Mouse (Mus musculus): ENCODE results near the gene Ldb2. TPM values are rescaled to one million over a fixed set of nuclear protein-coding genes. Genes with fewer than 3 reads are reported as not detected.

The Ldb2 gene
- polyA plus RNA-seq, 1 experiment = not detected

DNA sequence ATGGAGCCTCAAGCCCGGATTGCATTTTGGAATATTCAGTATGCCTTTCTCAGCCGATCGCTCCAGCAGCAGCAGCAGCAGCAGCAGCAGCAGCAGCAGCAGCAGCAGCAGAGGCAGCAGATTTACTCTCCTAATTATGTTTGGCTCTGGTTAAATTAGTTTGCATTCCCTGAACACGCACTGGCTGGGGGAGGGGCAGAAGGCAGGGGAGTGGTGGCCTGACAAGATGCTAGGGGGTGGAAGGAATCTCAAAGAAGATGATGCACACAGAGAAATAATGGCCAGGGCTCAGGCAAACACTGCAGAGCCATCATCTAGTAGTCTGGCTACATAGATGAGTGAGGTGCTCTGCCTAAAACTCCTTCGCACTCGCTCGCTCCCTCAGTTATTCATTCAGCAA, 102.9 kb downstream of the Ldb2 start:
- no peak for TF ChIP-seq POLR2A (IDR thresholded peaks at IDR 0.05; ENCODE audit: borderline replicate concordance, low read depth, low read length)
- TF ChIP-seq CTCF (IDR thresholded peaks at IDR 0.05; ENCODE audit: low read depth, low read length) = no peak

DNA sequence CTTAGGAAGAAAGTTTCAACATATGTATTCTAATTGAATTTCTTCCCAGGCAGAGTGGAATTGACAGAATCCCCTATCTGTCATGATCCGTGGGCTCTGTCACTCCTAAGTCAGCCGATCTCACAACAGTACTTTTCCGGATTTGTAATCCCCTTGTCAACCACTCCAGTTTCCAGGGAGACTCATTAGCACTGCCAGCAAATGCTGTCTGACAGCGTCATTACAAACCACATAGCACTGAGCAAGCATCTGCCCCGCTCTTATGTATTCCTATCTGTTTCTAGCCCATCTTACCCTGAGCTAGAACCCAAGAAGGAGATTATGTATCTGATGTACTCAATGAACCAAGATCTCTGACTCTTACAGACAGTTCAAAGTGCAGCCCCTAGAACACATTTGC, 105.8 kb downstream of the Ldb2 start:
- H3K27ac ChIP-seq (ENCODE audit: insufficient read depth, low read depth, low read length) = no peak overlapping the region
- H3K4me3 ChIP-seq (ENCODE audit: insufficient read depth, low read length) = no peak overlapping the region
- TF ChIP-seq CTCF (IDR thresholded peaks at IDR 0.05; ENCODE audit: low read depth, low read length) = no peak
- no peak for TF ChIP-seq POLR2A (IDR thresholded peaks at IDR 0.05; ENCODE audit: borderline replicate concordance, low read depth, low read length)
- no peaks in the 10 kb centered on the region for H3K4me1 ChIP-seq (ENCODE audit: control insufficient read depth, insufficient read depth, low read length)

More for the DNA sequence above, 102.9 kb downstream of the Ldb2 start:
- H3K4me3 ChIP-seq (ENCODE audit: insufficient read depth, low read length) = no peak overlapping the region
- no peak overlapping the region for H3K27ac ChIP-seq (ENCODE audit: insufficient read depth, low read depth, low read length)
- H3K4me1 ChIP-seq (ENCODE audit: control insufficient read depth, insufficient read depth, low read length) = no peaks in the 10 kb centered on the region

DNA sequence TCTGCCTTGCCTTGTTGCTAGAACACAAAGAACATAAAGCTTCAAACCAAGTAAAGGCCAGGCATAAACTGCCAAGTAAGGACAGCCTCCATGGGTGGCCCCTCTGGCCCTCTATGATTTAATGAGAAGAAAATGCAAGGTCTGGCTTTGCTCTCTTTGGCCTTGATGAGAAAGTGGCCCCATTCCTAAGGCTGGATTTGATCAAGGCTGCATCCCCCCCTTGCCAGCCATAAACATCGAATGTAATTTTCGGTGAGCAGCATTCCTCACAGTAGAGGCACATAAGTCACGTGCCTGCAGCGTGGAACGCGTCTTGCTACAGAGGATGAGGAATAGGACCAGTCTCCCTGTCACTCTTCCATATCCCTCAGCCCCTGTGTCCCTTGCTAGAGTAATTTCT, 113.1 kb downstream of the Ldb2 start:
- Histone ChIP-seq H3K27ac (ENCODE audit: insufficient read depth, low read depth, low read length) (no peak overlapping the region), H3K4me3 (ENCODE audit: insufficient read depth, low read length) (no peak overlapping the region), H3K4me1 (ENCODE audit: control insufficient read depth, insufficient read depth, low read length) (no peaks in the 10 kb centered on the region)
- TF ChIP-seq CTCF (IDR thresholded peaks at IDR 0.05; ENCODE audit: low read depth, low read length) (no peak), POLR2A (IDR thresholded peaks at IDR 0.05; ENCODE audit: borderline replicate concordance, low read depth, low read length) (no peak)

DNA sequence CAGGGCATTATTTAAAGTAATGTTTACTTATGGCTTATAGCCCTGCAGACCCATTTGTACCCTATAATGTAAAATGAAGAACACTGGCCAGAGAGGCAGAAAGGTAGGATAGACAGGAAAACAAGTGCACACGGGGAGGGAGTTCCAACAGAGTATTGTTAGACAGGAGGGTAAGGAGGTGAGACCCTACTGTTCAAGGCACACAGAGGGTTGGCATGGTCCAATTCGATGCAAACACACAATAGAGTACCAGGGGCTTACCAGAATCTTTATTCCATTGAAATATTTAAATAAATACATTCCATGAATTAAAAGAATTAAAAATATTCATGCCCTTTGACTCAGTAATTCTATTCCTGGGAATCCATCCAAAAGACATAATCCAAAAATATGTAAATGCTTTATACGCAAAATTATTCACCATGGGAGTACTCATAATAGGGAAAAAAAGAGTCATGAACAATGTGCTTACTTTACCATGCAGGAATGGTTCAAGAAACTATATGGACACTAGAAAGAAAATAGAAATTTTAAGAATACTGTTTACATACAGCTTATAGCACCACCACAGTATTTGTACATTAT, 118.3 kb downstream of the Ldb2 start:
- Histone ChIP-seq H3K27ac (ENCODE audit: insufficient read depth, low read depth, low read length) (no peak overlapping the region), H3K4me1 (ENCODE audit: control insufficient read depth, insufficient read depth, low read length) (no peaks in the 10 kb centered on the region), H3K4me3 (ENCODE audit: insufficient read depth, low read length) (no peak overlapping the region)
- TF ChIP-seq CTCF (IDR thresholded peaks at IDR 0.05; ENCODE audit: low read depth, low read length) (no peak), POLR2A (IDR thresholded peaks at IDR 0.05; ENCODE audit: borderline replicate concordance, low read depth, low read length) (no peak)

DNA sequence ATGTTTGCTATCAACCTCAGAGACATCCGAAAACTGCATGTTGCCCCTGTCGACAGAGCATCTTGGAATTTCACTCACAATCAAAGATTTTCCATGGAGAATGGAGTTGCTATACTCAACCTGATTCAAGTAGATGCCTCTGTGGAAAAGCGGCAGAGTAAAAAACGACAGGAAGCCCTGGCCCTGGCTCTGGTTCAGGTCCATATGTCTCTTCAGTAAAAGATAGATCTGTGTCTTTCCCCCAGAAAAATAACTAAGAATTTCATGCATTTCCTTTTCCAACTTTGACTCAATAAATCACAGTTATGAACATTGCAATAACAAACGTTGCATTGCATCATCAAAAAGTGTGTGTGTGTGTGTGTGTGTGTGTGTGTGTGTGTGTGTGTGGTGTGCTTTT, 121.7 kb downstream of the Ldb2 start:
- no peak for TF ChIP-seq CTCF (IDR thresholded peaks at IDR 0.05; ENCODE audit: low read depth, low read length)
- no peak for TF ChIP-seq POLR2A (IDR thresholded peaks at IDR 0.05; ENCODE audit: borderline replicate concordance, low read depth, low read length)
- Histone ChIP-seq H3K4me3 (ENCODE audit: insufficient read depth, low read length) (no peak overlapping the region), H3K27ac (ENCODE audit: insufficient read depth, low read depth, low read length) (no peak overlapping the region), H3K4me1 (ENCODE audit: control insufficient read depth, insufficient read depth, low read length) (no peaks in the 10 kb centered on the region)

DNA sequence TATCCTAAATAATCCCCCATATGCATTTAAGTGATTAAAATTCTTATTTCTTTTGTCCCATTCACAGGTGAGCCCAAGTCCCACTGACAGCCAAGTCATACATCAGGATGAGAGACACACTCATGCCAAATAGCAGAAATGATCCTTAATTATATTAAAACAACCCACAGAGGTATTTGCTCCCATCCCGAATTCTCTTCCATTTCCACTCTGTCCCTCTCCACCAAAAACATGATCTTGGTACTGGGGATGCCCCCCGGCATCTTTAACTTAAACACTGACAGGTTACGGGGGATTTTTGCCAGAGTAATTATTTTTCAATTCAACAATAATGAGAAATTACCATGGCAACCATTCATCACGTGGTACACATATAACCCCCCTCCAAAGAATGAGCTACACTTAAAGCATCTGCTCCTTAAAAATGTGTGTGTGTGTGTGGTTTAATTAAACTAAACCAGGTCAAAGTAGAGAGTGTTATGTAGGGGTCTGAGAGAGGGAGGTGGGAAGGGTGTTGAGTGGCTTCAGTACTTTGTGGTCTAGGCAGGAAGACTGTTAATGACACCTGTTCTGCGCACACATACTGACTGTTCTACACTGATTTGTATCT, 123.2 kb downstream of the Ldb2 start:
- no peak overlapping the region for H3K4me3 ChIP-seq (ENCODE audit: insufficient read depth, low read length)
- H3K27ac ChIP-seq (ENCODE audit: insufficient read depth, low read depth, low read length) = no peak overlapping the region
- no peaks in the 10 kb centered on the region for H3K4me1 ChIP-seq (ENCODE audit: control insufficient read depth, insufficient read depth, low read length)
- TF ChIP-seq POLR2A (IDR thresholded peaks at IDR 0.05; ENCODE audit: borderline replicate concordance, low read depth, low read length) (no peak), CTCF (IDR thresholded peaks at IDR 0.05; ENCODE audit: low read depth, low read length) (no peak)

DNA sequence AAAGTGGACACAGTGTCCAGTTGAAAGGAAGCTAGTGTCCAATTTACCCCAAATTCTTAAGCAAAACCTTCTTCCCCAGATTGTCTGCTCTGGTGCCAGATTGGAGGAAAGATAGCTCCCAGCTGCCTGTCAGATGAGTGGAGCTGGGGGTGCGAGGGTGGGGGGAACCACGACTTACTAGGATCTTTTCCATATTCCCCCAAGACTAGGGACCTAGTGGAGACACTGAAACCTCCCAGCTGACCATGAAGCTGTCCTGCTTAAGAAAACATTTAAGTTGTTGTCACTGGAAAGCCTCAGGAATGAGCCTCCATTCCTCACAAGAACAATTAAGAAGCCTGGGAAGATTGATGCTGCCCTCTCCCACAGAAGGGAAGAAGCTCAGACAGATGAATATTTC, 129.1 kb downstream of the Ldb2 start:
- H3K4me1 ChIP-seq (ENCODE audit: control insufficient read depth, insufficient read depth, low read length) = no peaks in the 10 kb centered on the region
- no peak overlapping the region for H3K4me3 ChIP-seq (ENCODE audit: insufficient read depth, low read length)
- TF ChIP-seq POLR2A (IDR thresholded peaks at IDR 0.05; ENCODE audit: borderline replicate concordance, low read depth, low read length) (no peak), CTCF (IDR thresholded peaks at IDR 0.05; ENCODE audit: low read depth, low read length) (no peak)
- H3K27ac ChIP-seq (ENCODE audit: insufficient read depth, low read depth, low read length) = no peak overlapping the region

DNA sequence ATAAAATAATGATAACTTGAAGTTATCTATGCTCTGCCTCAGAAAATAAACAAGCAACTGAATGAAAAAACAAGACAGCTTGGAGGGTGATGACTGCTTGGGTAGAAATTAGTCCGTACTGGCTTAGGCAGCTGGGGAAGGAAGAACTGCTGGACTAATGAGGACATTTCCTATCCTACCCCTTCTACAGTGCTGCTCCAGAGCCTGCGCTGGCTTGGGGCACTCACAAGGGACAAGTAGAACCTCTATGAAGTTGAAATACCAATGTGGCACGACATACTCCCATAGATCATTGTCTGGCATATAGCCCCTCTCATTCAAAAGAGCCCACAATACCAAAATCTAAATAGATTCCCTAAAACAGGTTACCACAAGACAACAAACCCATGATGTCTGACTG, 131.6 kb downstream of the Ldb2 start:
- no peak for TF ChIP-seq CTCF (IDR thresholded peaks at IDR 0.05; ENCODE audit: low read depth, low read length)
- no peak for TF ChIP-seq POLR2A (IDR thresholded peaks at IDR 0.05; ENCODE audit: borderline replicate concordance, low read depth, low read length)
- H3K4me1 ChIP-seq (ENCODE audit: control insufficient read depth, insufficient read depth, low read length) = no peaks in the 10 kb centered on the region
- no peak overlapping the region for H3K4me3 ChIP-seq (ENCODE audit: insufficient read depth, low read length)
- no peak overlapping the region for H3K27ac ChIP-seq (ENCODE audit: insufficient read depth, low read depth, low read length)

DNA sequence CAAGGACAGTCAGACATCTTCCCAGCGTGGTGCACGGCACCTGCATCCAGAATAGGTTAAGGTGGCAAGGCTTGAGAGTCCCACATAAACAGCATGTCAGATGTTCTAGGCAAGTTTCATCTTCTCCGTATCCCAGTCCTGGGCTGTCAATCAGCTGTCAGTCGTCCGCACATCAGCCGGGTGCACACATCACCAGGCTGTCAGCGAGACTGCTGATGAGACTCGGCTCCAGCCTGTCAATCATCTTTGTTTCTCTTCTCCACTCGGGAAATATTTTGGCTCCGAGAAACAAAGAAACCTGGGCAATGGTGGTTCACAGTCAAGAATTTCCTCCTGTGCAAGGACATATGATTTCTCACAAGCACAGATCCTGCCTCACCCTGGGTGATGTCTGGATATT, 132.1 kb downstream of the Ldb2 start:
- no peak for TF ChIP-seq CTCF (IDR thresholded peaks at IDR 0.05; ENCODE audit: low read depth, low read length)
- TF ChIP-seq POLR2A (IDR thresholded peaks at IDR 0.05; ENCODE audit: borderline replicate concordance, low read depth, low read length) = no peak
- Histone ChIP-seq H3K4me3 (ENCODE audit: insufficient read depth, low read length) (no peak overlapping the region), H3K4me1 (ENCODE audit: control insufficient read depth, insufficient read depth, low read length) (no peaks in the 10 kb centered on the region), H3K27ac (ENCODE audit: insufficient read depth, low read depth, low read length) (no peak overlapping the region)

DNA sequence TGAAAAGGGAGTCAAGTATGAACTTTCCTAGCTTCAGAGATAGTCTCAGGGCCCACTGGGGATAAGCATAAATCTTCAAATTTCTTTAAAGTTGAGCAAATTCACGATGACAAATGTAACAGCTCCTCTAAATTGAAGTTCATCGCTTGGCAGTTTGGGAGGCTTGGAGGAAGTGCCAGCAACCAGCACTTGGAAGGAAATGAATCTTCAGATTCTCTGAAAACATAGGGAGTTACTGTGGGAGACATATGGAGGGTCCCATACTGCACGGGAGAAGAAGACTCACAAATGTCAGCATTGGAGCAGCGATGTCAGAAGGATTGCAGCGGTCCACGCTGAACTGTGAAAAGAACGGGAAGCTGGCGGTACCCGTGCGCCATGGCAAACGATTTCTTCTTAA, 139.8 kb downstream of the Ldb2 start:
- TF ChIP-seq CTCF (IDR thresholded peaks at IDR 0.05; ENCODE audit: low read depth, low read length) = no peak
- no peak for TF ChIP-seq POLR2A (IDR thresholded peaks at IDR 0.05; ENCODE audit: borderline replicate concordance, low read depth, low read length)
- no peaks in the 10 kb centered on the region for H3K4me1 ChIP-seq (ENCODE audit: control insufficient read depth, insufficient read depth, low read length)
- no peak overlapping the region for H3K4me3 ChIP-seq (ENCODE audit: insufficient read depth, low read length)
- H3K27ac ChIP-seq (ENCODE audit: insufficient read depth, low read depth, low read length) = no peak overlapping the region

Data from bone marrow macrophage, adult 2 months (primary cell).